In genomic region chr8:100942680-100943427, GRCm38 (mm10) we compare ENCODE assay signal across 9 mouse cellular contexts.
A peak's percentile ranks its signal among the peaks of the same experiment; 100 is the strongest.
DNase-seq lines count a peak whose midpoint lies in the region; ATAC-seq lines count a peak whose summit lies in the region.
"Had no signal": no experiment of that assay in that cellular context is flagged by ENCODE, and none has a peak within 500 bp of the region (broad histone marks: within the 10 kb centered on the region; RNA-seq: fewer than 3 reads in every experiment).

No protein-coding gene starts in this region.

- H3K27ac ChIP-seq in limb, embryonic 11.5 days (replicated peaks; ENCODE audit: low read depth, low read length): no peak overlapping the region
- H3K27ac ChIP-seq in limb, embryonic 10.5 days: no peak overlapping the region
- no peak overlapping the region for H3K27ac ChIP-seq in embryonic facial prominence, embryonic 10.5 days (replicated peaks)
- H3K27ac ChIP-seq: heart, embryonic 15.5 days had no signal

- H3K36me3 ChIP-seq in limb, embryonic 11.5 days (ENCODE audit: control insufficient read depth, insufficient read depth, low read length): no peaks in the 10 kb centered on the region
- H3K36me3 ChIP-seq in limb, embryonic 10.5 days: no peaks in the 10 kb centered on the region
- H3K36me3 ChIP-seq in embryonic facial prominence, embryonic 10.5 days (replicated peaks): no peaks in the 10 kb centered on the region
- H3K36me3 ChIP-seq: heart, embryonic 15.5 days had no signal

- ATAC-seq in limb, embryonic 11.5 days (ENCODE audit: insufficient number of reproducible peaks, low FRiP score, low TSS enrichment, low read depth): no peak

- no peaks in the 10 kb centered on the region for H3K9me3 ChIP-seq in limb, embryonic 11.5 days (ENCODE audit: control insufficient read depth, low read length)
- H3K9me3 ChIP-seq in limb, embryonic 10.5 days (replicated peaks): no peaks in the 10 kb centered on the region
- H3K9me3 ChIP-seq in embryonic facial prominence, embryonic 10.5 days: no peaks in the 10 kb centered on the region
- H3K9me3 ChIP-seq: heart, embryonic 15.5 days had no signal

- DNase-seq in limb, embryonic 11.5 days (ENCODE audit: low spot score): peak; percentile 22
- no peak for DNase-seq in limb, embryonic 10.5 days (ENCODE audit: low spot score)
- peak; percentile 17 for DNase-seq in embryonic facial prominence, embryonic 10.5 days (ENCODE audit: low spot score)
- peak; percentile 33 to 54 for DNase-seq in layer of hippocampus, postnatal 36 days
- DNase-seq in right cerebral cortex, postnatal 10 days (ENCODE audit: low spot score in 2 of 2): peak; percentile 50 to 56
- no peak for DNase-seq in gastrocnemius, postnatal 4 days (ENCODE audit: low spot score in 2 of 2)
- DNase-seq in ovary, postnatal 36 days (ENCODE audit: low spot score): no peak
- DNase-seq in heart, adult 11 months: no peak

- no peak overlapping the region for H3K4me3 ChIP-seq in limb, embryonic 11.5 days (ENCODE audit: low read depth, low read length)
- H3K4me3 ChIP-seq in limb, embryonic 10.5 days: no peak overlapping the region
- H3K4me3 ChIP-seq in embryonic facial prominence, embryonic 10.5 days: no peak overlapping the region
- H3K4me3 ChIP-seq: heart, embryonic 15.5 days had no signal

- H3K27me3 ChIP-seq in limb, embryonic 11.5 days (ENCODE audit: control insufficient read depth, insufficient read depth, low read length): no peaks in the 10 kb centered on the region
- H3K27me3 ChIP-seq in limb, embryonic 10.5 days (ENCODE audit: low read depth, poor library complexity, severe bottlenecking): no peaks in the 10 kb centered on the region
- H3K27me3 ChIP-seq in embryonic facial prominence, embryonic 10.5 days (replicated peaks; ENCODE audit: low read depth, poor library complexity, severe bottlenecking): no peaks in the 10 kb centered on the region
- H3K27me3 ChIP-seq: heart, embryonic 15.5 days had no signal

- no peak overlapping the region for H3K9ac ChIP-seq in limb, embryonic 11.5 days (ENCODE audit: low read length)
- H3K9ac ChIP-seq: heart, embryonic 15.5 days had no signal

- H3K4me1 ChIP-seq in limb, embryonic 11.5 days (ENCODE audit: control insufficient read depth, insufficient read depth, low read length): no peaks in the 10 kb centered on the region
- H3K4me1 ChIP-seq in limb, embryonic 10.5 days: no peaks in the 10 kb centered on the region
- H3K4me1 ChIP-seq in embryonic facial prominence, embryonic 10.5 days: 0 out of 2 replicates have a peak, but pooled peaks cover 4% of the 10 kb centered on the region
- H3K4me1 ChIP-seq: heart, embryonic 15.5 days had no signal

- WGBS in limb, embryonic 11.5 days: 76% methylated on average over 6 of the region's 6 CpGs
- WGBS in limb, embryonic 10.5 days: 83% methylated on average over 6 of the region's 6 CpGs
- WGBS in embryonic facial prominence, embryonic 10.5 days: 80% methylated on average over 6 of the region's 6 CpGs

- no peak overlapping the region for H3K4me2 ChIP-seq in limb, embryonic 11.5 days (ENCODE audit: low read depth, severe bottlenecking)
- H3K4me2 ChIP-seq: heart, embryonic 15.5 days had no signal

Comparison
In these comparisons a context has a peak if more than half of its experiments do, and no peak if none do; other contexts are left out.
1. DNase-seq: peak in limb, embryonic 11.5 days (single experiment), embryonic facial prominence, embryonic 10.5 days (single experiment), layer of hippocampus, postnatal 36 days (2 of 2) and right cerebral cortex, postnatal 10 days (2 of 2); none in limb, embryonic 10.5 days (single experiment), gastrocnemius, postnatal 4 days (0 of 2), ovary, postnatal 36 days (single experiment) and heart, adult 11 months (single experiment).